Mouse (Mus musculus) ovary, postnatal 14 days (tissue): ENCODE measurements around the gene Mlx.

ENCODE experiments used
- DNase-seq: peaks from one replicate; pipeline ENCODE4 v3.0.0; 2022; ENCODE audit warnings: low spot score

The Mlx gene

DNA sequence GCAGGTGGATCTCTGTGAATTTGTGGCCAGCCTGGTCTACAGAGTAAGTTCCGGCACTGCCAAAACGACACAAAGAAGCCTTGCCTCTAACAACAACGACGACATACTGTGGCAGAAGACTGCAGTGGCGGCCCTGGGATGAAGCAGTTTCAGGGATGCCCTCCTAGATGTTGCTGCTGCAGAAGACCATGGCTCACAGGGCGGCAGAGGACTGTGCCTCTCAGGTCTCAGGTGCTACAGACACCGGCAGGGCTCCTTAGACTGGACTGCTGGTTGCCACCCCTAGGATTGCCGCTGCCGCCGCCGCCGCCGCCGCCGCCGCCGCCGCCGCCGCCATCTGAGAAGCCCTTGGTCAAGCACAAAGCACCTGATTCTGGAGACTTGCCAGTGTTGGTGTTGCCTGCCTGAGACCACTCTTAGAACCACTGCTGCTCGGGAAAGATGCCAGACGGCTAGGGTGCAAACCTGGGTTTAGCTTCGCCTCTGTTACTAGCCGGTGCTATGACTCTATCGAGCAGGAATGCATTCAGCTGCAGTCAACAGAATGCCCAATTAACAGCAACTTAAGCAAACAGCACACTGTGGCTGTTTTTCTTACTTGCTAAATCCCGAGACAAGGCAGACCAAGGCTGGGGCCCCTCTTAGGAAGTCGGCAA, 53.2 kb downstream of the Mlx start:
- DNase-seq = no peak

DNA sequence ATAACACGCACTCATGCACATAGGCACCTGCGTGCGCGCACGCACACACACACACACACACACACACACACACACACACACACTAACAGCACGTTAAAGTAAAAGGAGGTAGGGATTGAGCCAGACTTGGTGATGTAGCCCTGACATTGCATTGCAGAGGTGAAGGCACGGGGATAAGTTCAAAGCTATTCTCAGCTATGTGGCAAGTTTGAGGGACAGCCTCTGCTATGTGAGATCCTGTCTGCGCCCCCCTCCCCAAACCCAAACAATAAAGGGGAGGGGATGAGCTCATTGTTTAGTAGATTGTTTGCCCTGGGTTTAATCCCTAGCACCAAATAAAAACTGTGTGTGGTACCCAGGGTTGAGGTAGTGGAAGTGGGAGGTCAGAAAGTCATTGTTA, 54.0 kb downstream of the Mlx start:
- no peak for DNase-seq
